Mouse (Mus musculus) left cerebral cortex, postnatal 36 days (tissue): Measurements from ENCODE around the gene Thpo. TPM values are rescaled to one million over a fixed set of nuclear protein-coding genes. Genes with fewer than 3 reads are reported as not detected.

Experiments
- DNase-seq, 2 experiments: peaks; one replicate each; pipeline ENCODE4 v3.0.0; 2021 to 2022; ENCODE audit warnings: low spot score in 2 of 2, mixed read lengths in 1 of 2
- intact Hi-C: fragments of 180-260 bp; cut with DNase I; formaldehyde crosslinking; loops from one replicate; pipeline ENCODE4 v1.15.1; 2025
- total RNA-seq, 2 experiments: library from RNA; stranded (reverse); gene quantifications; 2 replicates each; pipeline ENCODE4 v1.2.3; 2021

Thpo gene
- total RNA-seq, 2 experiments from 2014 or later: 2.9 to 7.8 TPM

DNA sequence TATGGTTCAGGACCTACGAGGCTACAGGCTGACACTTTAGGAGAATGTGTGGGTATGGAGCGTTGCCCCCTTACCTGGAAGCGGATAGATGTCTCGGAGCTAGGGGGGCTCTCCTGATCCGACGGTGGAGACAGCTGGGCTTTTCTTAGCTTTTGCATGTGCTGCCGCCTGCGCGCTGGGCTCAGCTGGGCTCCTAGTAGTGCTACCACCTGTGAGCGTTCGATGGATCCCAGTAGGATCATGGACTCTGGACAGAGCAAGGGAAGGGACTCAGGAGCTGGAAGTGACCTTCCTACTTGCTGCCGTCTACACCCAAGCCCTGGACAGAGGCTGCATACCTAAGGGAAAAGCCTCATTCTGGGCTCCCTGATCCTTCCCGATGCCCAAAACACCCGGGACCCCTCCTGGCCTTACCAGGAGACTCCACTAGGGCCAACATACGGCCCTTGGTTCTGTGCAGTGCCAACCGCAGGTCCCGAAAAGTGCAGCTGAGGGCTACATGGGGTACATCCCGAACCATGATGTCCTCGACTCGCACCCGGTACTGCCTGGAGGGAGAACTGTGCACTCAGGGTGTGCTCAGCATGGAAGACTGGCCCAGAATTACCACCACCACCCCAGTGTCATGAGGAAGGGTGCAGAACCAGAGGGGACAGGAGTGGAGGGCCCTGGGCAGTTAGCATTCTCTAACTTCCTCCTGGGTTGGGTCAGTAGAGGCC lies 25.9 kb downstream of the Thpo start:
- intact Hi-C loops: no loop called here
- no peak for DNase-seq

DNA sequence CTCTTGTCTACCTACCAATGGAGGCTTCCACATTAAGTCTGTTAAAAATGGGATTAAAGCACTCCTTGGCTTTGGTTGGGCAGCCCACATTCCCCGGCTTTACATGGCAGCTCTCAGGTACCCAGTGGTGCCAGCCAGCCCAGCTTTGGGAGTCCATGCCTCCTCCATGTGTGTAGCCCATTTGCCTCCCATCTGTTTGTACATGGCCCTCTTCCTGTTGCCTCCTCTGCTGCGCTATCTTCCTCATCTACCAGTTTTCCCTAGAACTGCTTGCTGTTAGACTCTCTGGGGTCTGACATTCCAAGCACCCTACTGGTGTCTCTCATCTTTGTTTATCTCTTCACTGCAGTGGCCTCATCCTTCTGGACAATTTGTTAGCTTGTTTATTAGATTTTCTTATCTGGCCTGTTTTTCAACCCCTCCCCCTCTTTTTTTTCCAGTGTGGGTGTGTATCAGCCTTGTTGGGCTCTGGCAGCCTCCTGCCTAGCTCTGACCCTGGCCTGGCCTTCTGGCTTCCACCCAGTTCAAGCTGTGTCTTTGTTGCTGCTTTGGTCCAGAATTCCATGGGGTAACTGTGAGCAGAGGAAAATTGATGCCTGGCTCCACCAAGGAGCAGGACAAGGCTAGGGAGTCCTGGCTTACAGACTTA lies 27.8 kb downstream of the Thpo start:
- DNase-seq: peak in 1 of 2 experiments; percentile 15
- intact Hi-C loops: no loop called here

DNA sequence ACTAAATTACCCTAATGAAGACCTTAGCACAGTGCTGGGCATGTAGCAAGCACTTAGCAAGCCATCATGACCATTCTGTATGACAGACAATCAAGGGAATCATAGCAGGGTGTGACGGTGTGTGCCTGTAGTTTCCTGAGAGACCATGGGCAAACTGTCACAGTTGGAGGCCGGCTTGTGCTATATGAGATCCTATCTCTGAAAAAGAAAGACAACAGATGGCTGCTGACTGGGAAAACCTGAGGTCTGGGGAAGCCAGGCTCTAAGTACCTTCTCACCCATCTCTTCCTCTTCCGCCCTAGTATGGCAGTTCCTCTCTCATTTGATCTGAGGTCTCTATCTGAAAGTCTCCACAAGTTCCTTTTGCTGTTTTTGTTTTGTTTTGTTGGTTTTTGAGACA lies 28.5 kb downstream of the Thpo start:
- no peak for DNase-seq
- intact Hi-C loops: no loop called here

DNA sequence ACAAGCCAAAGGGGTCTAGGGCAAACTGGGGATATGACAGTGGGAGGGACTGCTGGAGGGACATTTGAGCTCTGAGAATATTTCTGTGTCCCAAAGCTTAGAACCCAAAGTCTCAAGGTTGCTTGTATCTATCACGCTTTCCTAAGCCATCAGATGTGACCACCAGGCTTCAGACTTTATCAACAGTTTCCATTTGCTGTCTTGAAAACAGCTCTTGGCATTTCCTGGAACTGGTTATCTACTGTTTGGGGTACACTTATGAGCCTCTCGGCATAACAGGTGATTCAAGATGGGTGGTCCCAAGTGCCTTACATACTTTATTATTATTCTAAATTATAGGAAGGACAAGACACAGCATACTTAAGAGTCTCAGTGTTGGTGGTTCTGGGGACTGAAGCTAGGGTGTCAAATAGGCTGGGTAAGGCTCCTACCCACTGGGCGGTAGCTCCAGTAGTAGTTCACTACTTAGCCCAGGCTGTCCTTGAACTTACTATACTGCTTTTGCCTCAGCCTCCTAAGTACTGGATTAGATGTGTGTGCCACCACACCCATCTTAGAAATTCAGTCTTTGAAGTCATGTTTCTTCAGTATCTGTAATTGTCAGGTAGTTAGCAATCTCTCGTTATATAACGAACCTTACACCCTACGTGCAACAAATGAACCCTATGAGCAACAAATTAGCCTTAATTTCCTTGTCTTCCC lies 30.5 kb downstream of the Thpo start:
- intact Hi-C loops: no loop called here
- no peak for DNase-seq

DNA sequence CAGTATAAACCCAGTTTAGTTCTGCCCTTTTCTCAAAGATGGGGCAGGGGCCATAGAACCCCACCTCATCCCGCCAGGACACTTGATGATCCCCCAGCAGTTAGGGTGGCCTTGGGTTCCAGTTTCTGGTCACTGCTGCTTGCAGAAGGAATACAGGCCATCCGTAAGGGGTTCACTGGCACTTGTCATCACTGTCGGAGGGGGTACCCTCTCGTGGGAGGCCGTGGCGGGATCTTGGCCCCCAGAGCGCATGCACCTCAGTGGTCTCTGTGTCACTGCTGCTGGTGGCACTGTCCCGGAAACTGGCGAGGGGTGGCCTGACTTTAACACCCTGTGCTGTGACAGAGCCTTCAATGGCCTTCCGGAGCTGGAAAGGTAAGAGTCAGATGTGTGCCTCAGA lies 31.2 kb downstream of the Thpo start:
- DNase-seq: peak in 1 of 2 experiments; percentile 10
- intact Hi-C loops: no loop called here

DNA sequence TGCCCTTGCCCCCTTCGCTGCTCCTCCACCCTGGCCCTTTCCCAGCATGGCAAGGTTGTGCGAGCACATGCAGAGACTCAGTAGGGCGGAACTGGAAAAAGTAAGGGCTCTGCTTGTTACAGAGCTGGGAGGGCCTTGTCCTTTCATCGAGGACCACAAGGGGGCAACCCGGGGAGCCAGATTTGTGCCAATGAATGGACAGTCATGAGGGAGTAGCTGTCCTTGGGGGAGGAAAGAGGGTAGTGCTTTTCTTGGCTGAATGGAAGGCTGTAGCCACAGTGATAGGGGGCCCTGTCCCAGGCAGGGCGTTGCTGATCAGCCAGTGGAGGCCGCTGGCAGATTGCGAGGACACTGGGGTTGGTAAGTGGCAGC lies 31.8 kb downstream of the Thpo start:
- intact Hi-C loops: no loop called here
- DNase-seq: peak in 1 of 2 experiments; percentile 69

DNA sequence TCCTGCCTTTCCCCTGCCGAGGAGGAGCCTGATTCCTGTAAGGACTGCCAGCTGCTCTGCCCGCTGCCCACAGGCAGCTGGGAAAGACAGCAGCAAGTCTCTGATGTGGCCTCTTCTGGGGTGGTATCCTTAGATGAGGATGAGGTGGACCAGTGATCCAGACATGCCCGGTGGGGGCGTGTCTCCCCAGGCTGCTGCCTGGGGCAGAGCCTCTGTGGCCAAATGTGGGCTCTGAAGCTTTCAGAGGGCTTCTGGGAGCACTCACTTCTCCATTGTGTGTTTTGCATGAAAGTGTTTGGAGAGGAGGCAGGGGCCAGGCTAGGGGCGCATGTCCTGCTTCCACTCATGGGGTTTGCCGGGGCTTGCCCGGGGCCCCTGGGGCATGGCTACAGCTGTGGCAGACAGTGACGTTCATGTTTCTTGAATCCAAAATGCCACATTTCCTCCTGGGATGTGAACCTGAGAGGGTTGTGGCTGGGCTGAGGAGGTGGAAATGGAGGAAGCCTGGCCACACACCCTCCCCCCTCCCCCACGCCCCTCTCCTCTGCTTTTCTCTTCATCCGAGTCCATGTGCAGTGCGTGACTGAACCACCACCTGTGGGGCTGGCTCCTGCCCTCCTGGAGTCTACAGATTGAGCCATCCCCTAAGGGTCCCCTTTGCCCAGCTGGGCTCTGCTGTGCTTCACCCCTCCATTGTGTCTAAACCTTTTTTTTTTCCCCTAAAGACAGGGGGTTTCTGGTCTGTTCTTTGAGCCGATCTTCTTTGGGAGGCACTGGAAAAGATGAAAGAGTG lies 32.4 kb downstream of the Thpo start:
- intact Hi-C loops: no loop called here
- DNase-seq: peak in 1 of 2 experiments; percentile 3

DNA sequence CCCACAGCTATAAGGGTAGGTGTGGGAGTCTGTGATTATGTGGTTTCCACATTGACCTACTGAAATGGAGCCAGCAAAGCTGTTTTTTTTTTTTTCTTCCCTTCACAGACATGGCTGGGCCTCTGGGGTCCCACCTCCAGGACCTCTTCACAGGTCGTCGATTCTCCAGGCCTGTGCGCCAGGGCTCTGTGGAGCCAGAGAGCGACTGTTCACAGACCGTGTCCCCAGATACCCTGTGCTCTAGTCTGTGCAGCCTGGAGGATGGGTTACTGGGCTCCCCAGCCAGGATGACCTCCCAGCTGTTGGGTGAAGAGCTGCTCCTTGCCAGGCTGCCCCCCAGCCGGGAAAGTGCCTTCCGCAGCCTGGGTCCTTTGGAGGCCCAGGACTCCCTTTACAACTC lies 33.0 kb downstream of the Thpo start:
- intact Hi-C loops: no loop called here
- peak in 1 of 2 experiments; percentile 9 for DNase-seq

DNA sequence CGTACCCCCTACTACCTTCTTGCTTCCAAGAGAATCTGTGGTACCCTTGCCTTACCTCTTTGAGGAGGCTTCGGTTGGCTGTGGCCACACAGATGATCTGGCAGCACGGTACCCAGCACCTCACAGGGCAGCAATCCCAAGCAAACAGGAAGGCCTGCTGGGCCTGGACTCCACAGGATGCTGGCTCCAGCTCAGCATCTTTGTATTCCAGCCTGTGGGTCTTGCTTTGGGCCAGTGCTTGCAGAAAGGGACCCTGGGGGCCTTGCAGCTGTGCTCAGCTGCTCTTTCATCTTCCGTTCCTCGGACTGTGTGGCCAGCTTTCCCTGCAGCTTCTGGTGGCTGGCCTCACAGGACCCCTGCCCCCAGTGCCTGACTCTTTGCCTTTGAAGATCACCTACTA lies 34.3 kb downstream of the Thpo start:
- intact Hi-C loops: no loop called here
- peak in 1 of 2 experiments; percentile 22 for DNase-seq

DNA sequence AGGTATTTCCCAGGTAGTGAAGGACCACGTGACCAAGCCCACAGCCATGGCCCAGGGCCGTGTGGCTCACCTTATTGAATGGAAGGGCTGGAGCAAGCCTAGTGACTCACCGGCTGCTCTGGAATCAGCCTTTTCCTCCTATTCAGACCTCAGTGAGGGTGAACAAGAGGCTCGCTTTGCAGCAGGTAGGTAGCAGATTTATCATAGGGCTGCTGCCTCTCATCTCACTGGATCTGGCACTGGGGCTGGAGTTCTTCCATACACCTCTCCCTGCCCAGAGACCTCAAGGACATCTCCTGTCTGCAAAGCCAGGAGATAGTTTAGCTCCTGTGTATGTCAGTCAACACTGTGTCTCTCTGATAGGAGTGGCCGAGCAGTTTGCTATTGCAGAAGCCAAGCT lies 35.0 kb downstream of the Thpo start:
- intact Hi-C loops: no loop called here
- no peak for DNase-seq

DNA sequence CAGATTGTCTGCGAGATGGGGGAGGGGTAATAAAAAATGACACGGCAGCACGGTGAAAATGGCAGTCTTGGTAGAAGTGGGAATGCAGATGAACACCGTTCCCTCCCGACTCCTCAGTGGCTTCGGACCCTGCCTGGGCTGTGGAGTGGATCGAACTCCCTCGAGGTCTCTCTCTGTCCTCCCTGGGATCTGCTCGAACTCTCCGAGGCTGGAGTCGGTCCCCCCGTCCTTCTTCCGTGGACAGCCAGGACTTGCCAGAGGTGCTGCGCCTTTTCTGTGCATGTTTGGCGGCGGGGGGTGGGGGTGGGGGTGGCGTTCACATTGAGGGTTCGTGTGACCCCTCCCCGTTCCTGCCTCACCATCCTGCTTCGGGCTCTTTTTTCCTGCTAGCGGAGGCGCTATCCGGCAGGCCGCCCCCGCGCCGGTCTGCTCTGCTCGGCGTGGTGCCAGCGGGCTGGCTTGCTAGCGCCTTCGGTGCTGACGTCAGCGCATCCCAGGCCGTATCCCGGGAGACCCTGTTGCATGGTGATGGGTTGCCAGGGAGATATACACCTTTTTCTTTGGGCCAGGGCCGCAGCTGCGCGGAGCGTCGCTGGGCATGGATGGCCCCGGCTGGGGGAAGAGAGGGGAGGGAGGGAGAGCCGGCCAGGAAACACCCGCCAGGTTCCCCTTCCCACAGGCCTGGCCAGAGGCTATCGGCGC lies 38.5 kb downstream of the Thpo start:
- peak; percentile 98 to 99 for DNase-seq
- intact Hi-C loops: no loop called here

DNA sequence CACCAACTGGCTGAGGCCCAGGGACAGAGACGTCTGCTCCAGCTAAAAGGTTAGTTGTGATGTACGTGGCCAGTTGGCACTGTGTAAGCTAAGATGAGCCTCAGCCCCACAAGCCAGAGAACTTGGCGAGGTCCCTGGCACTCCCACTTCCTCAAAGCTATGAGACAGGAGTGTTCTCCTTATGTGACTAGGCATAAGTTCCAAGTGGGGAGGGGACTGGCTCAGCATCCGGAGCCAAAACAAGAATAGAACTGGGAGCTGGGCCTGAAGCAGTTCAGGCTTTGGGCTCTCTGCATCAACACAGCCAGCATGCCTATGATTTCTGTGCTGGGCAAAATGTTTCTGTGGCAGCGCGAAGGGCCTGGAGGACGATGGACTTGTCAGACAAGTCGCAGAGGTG lies 39.5 kb downstream of the Thpo start:
- intact Hi-C loops: no loop called here
- peak; percentile 77 to 81 for DNase-seq

DNA sequence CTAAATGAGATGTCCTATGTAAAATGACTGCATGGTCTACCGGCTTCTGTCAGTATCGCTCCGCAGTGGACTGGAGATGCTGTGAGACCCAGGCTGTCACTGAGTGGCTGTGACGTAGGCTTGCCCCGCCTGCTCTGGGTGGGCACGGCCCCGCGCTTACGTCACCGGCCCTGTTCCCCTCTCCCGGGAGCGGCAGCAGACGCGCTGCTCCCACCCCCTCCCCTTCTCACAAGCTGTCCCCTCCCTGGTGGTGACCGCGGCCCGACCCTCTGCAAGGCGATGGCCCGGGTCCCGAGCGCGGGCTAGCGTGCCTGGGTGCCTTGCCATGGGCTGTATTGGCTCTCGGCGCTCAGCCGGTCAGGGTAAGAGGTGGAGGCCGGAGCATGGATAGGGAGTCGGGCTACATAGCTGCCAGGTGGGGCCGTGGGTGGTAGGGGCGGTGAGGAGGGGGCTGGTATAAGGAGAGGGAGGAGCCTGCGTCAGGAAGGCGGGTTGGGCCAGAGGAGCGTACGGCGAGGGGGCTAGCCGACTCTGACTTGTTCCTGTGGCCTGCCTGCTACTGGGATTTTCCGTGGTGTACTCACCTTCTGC lies 41.1 kb downstream of the Thpo start, which contains the start of gene Fam131a:
Gene Fam131a, plus strand, starts transcription at position 131 of the 591 bp plus-strand sequence.
- intact Hi-C loops: no loop called here
- DNase-seq: peak; percentile 91 to 93

DNA sequence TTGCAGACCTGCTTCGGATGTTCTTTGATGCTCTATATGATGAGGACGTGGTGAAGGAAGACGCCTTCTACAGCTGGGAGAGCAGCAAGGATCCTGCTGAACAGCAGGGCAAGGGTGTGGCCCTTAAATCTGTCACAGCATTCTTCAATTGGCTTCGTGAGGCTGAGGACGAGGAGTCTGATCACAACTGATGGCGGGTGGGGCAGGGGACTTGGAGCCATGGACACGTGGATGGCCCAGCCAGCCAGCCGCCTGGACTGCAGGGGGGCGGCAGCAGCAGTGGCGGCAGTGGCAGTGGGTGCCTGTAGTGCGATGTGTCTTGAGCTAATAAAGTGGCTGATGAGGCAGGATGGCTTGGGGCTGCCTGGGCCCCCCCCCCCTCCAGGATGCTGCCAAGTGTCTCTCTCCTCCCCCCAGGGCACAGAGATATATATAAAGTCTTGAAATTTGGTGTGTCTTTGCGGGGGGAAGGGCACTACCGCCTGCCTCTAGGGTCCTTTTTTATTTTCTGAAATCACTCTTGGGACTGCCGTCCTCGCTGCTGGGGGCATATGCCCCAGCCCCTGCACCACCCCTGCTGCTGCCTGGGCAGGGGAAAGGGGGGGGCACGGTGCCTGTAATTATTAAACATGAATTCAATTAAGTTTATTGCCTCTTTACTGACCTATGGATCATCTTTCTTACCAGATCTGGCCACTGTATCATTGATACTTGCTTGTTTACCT lies 41.9 kb downstream of the Thpo start:
- intact Hi-C loops: no loop called here
- peak in 1 of 2 experiments; percentile 24 for DNase-seq

DNA sequence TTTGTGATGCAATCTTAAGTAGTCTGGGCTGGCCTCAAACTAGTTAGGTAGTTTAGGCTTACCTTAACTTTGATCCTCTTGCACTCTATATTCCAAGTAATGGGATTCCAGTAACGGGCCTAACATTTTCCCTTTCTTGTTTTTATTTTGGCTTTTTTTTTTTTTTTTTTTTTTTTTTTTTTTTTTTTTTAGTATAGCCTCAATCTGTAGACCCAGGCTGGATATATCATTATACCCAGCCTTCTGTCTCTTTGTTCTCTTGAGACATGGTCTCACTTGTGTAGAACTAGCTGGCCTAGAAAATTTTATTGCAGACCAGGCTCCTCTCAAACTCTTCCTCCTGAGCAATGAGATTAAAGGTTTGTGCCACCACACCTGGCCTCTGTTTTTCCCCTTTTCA lies 42.7 kb downstream of the Thpo start:
- DNase-seq: no peak
- intact Hi-C loops: no loop called here

DNA sequence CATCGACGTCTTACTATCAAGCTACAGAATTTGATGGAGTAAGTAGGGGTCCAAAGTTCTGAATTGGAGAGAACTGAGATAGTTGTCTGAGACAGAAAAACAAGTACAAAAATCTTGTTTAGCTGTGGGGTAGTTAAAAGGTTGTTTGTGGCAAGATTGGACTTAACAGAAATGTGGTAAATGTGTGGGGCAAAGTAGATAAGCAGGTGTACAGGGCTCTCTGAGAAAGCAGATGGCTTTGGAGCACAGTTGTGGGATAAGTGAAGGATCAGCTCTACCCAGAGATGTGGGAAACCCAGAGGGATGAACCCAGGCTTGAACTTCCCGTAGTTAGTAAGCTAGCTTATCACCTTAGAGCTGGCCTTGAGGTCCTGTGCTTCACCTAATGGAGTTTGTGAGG lies 43.5 kb downstream of the Thpo start:
- intact Hi-C loops: no loop called here
- DNase-seq: no peak

DNA sequence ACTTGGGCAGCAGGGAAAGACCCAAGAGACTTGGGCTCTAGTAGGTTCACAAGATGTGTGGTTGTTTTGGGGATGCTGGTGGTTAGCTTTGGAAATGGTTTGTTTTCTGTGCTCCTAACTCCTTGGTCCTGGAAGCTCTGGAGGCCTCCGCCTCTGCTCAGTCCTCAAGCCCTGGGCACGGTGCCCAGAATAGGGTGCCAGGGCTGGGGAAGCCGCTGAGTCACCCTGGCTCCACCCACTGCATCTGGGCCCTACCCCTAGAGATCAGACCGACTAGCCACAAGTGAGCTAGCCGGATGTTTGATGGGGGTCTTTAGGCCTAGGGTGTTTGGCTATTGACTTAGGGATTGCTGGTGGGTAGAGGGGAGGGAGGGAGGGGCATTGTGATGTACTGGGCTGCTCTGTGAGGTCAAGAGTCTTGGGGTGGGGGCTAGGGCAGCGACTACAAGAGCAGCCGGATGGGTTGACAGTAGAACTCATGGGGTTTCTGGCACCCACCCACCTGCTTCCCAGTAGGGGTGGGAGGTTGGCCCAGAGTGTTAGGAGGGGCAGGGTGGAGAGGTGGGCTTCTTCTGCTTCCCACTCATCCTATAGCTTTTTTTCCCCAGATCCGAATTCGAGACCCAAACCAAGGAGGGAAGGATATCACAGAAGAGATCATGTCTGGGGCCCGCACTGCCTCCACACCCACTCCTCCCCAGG lies 56.2 kb downstream of the Thpo start:
- intact Hi-C loops: no loop called here

DNA sequence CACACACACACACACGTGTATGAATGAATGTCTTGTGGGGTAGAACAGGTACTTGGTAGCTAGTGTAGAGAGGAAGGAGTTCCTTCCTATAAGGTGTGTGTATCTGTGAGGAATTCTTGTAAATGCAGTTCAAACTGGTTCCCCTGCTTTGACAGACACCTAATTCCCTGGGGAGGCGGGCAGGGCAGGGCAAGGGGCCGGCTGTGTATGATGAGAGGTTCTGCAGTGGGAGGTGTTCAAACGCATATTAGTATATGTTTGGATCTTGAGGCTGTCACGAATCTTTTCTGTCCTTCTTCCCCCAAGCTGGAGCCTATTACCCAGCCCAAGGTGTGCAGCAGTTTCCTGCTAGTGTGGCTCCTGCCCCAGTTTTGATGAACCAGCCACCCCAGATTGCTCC lies 56.9 kb downstream of the Thpo start:
- DNase-seq: no peak

More for the DNA sequence above, 56.2 kb downstream of the Thpo start:
- DNase-seq: peak; percentile 73 to 76

More for the DNA sequence above, 56.9 kb downstream of the Thpo start:
- intact Hi-C loops: no loop called here
